In the genomic region with DNA sequence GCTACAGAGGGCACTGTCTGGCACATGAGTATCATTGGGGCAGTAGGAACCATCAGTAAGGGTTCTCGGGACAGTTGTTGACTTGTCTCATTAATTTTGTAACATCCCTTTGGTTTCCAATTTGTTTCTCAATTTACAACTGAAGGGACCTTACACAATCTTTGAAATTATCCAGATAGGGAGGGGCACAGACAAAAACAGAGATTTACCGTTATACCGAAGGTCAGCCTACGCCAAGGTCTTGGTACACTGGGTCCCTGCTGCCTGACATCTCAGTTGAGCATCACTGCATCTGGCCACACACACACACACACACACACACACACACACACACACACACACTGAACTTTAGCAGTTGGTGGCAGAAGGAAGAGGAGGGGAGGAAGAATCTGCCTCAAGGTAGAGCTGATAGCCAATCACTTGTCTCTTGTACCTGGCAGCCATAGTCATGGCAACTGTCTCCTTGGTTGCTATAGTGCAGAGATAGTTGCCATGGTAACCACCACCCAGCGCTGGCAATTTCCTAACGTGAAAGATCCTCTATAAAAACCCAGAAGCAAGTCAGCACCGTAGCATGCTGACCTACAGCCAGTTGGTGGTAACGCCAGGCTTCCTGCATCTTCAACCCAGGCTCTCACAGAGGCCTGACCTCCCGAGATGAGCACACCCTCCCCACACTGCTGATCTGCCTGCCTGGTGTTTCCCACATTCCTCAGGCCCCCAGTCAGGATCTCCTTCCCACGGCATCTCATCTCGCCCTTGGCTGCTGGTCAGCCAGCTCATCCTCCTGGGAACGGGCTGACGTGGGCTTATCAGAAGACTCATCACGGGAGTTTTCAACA, we compare ENCODE assay signal across 10 mouse cellular contexts. TPM values are rescaled to one million over a fixed set of nuclear protein-coding genes. Genes with fewer than 3 reads are reported as not detected.
DNase-seq lines count a peak whose midpoint lies in the region; ATAC-seq and TF ChIP-seq lines count a peak whose summit lies in the region.
"Had no signal": no experiment of that assay in that cellular context is flagged by ENCODE, and none has a peak within 500 bp of the region (broad histone marks: within the 10 kb centered on the region; RNA-seq: fewer than 3 reads in every experiment).

No protein-coding gene starts in this region.

- H3K36me3 ChIP-seq in testis, adult 2 months (ENCODE audit: control insufficient read depth, insufficient read depth, low read length) = no peaks in the 10 kb centered on the region
- H3K36me3 ChIP-seq: embryonic facial prominence, embryonic 13.5 days had no signal

- ATAC-seq in monocyte, adult 5-6 weeks (replicated peaks; ENCODE audit: insufficient number of reproducible peaks, low FRiP score, low TSS enrichment, poor library complexity, severe bottlenecking) = 0 out of 2 replicates have a peak, but pooled peaks have one; percentile 18

- no peak for TF ChIP-seq CTCF in testis, adult 2 months (IDR thresholded peaks at IDR 0.05; ENCODE audit: control insufficient read depth, insufficient read depth, insufficient replicate concordance, low read depth, low read length)

- H3K4me3 ChIP-seq in testis, adult 2 months (ENCODE audit: control insufficient read depth, low read depth, low read length) = peak overlapping the region; percentile 69
- H3K4me3 ChIP-seq: embryonic facial prominence, embryonic 13.5 days had no signal

- H3K27ac ChIP-seq in testis, adult 2 months (ENCODE audit: control insufficient read depth, insufficient read depth, low read depth, low read length) = no peak overlapping the region; the same call in 1 of the 2 replicates
- H3K27ac ChIP-seq: embryonic facial prominence, embryonic 13.5 days; liver, embryonic 14.5 days had no signal

- TF ChIP-seq POLR2A in testis, adult 2 months (IDR thresholded peaks at IDR 0.05; ENCODE audit: control insufficient read depth, low read depth, low read length) = no peak

- H3K4me1 ChIP-seq in testis, adult 2 months (ENCODE audit: control insufficient read depth, insufficient read depth, low read length) = peaks cover 8% of the 10 kb centered on the region

- DNase-seq in cerebellum, adult 9-10 months = peak; percentile 4
- no peak for DNase-seq in cerebellum, postnatal 36 days
- no peak for DNase-seq in testis, postnatal 10 days (ENCODE audit: low spot score)
- peak; percentile 41 for DNase-seq in gastrocnemius, postnatal 10 days
- DNase-seq in layer of hippocampus, adult 8-10 months (ENCODE audit: low spot score in 2 of 2) = peak; percentile 81 to 83
- DNase-seq in c-Kit-positive CD71-positive TER-119-positive erythroid progenitor cells, embryonic 14.5 days (ENCODE audit: low spot score) = no peak

- no peaks in the 10 kb centered on the region for H3K27me3 ChIP-seq in testis, adult 2 months (ENCODE audit: control insufficient read depth, insufficient read depth, low read length)
- H3K27me3 ChIP-seq: embryonic facial prominence, embryonic 13.5 days had no signal

RNA-seq across cellular contexts. Expression of a gene that starts 15.2 kb away (rescaled TPM):
- polyA plus RNA-seq in testis, adult 2 months (2012; rRNA removed) = 84.1 and 84.7 TPM in 2 replicates
- 10 to 100 TPM; 56.0 to 61.1 TPM for total RNA-seq in gastrocnemius, postnatal 10 days (2021)
- 10 to 100 TPM; 69.8 to 81.5 (median 78.5) TPM for total RNA-seq in layer of hippocampus, adult 8-10 months (2022)
- total RNA-seq in monocyte, adult 5-6 weeks (2017) = 74.4 to 107 TPM (median 101 TPM) in 3 replicates

RNA-seq across cellular contexts. Expression of a gene that starts 27.3 kb away (rescaled TPM):
- 1.2 and 1.7 TPM in 2 replicates for polyA plus RNA-seq in testis, adult 2 months (2012; rRNA removed)
- total RNA-seq in gastrocnemius, postnatal 10 days (2021) = 10 to 100 TPM in 1 of 2 experiments, 1 to 10 TPM in 1; 9.1 to 11.5 TPM
- 1 to 10 TPM in 1 of 4 experiments, under 1 TPM in 3; 0.61 to 1.1 (median 0.72) TPM for total RNA-seq in layer of hippocampus, adult 8-10 months (2022)
- total RNA-seq in monocyte, adult 5-6 weeks (2017) = 0.68 to 0.75 TPM in 2 of 3 replicates, not detected in the other

RNA-seq across cellular contexts. Expression of a gene that starts 31.2 kb away (rescaled TPM):
- not detected in 2 replicates for polyA plus RNA-seq in testis, adult 2 months (2012; rRNA removed)
- 1 to 10 TPM; 1.5 to 1.6 TPM for total RNA-seq in gastrocnemius, postnatal 10 days (2021)
- total RNA-seq in layer of hippocampus, adult 8-10 months (2022) = not detected
- not detected in 3 replicates for total RNA-seq in monocyte, adult 5-6 weeks (2017)
- polyA plus RNA-seq: embryonic facial prominence, embryonic 13.5 days; liver, embryonic 14.5 days had no signal

RNA-seq across cellular contexts. Expression of a gene that starts 32.7 kb away (rescaled TPM):
- 41.8 and 43.6 TPM in 2 replicates for polyA plus RNA-seq in testis, adult 2 months (2012; rRNA removed)
- total RNA-seq in gastrocnemius, postnatal 10 days (2021) = 10 to 100 TPM; 12.5 to 19.3 TPM
- total RNA-seq in layer of hippocampus, adult 8-10 months (2022) = 10 to 100 TPM; 17.7 to 21.8 (median 19.0) TPM
- total RNA-seq in monocyte, adult 5-6 weeks (2017) = 10.0 to 12.9 TPM (median 10.6 TPM) in 3 replicates

RNA-seq across cellular contexts. Expression of a gene that starts 50.0 kb away (rescaled TPM):
- 125 and 129 TPM in 2 replicates for polyA plus RNA-seq in testis, adult 2 months (2012; rRNA removed)
- total RNA-seq in gastrocnemius, postnatal 10 days (2021) = not detected
- total RNA-seq in layer of hippocampus, adult 8-10 months (2022) = not detected
- not detected in 3 replicates for total RNA-seq in monocyte, adult 5-6 weeks (2017)
- polyA plus RNA-seq: embryonic facial prominence, embryonic 13.5 days; liver, embryonic 14.5 days had no signal

Comparison
In these comparisons a context has a peak if more than half of its experiments do, and no peak if none do; other contexts are left out.
1. DNase-seq: peak in cerebellum, adult 9-10 months (single experiment), gastrocnemius, postnatal 10 days (single experiment) and layer of hippocampus, adult 8-10 months (2 of 2); none in cerebellum, postnatal 36 days (0 of 2), testis, postnatal 10 days (single experiment) and c-Kit-positive CD71-positive TER-119-positive erythroid progenitor cells, embryonic 14.5 days (single experiment).